Mouse (Mus musculus): ENCODE measurements around the gene Commd9. TPM values are rescaled to one million over a fixed set of nuclear protein-coding genes. Genes with fewer than 3 reads are reported as not detected.

Commd9 gene
- 53.0 and 59.3 TPM in 2 replicates for polyA plus RNA-seq (2015; fragmentation: Nextera tagmentation; extraction: Ambion mirVana)

GRCm38 (mm10) chr2:101885768-101886438 lies at the start of gene Commd9:
Commd9 (plus strand) TSS chr2:101886247.
- peak; percentile 95 for DNase-seq (ENCODE audit: low spot score)

GRCm38 (mm10) chr2:101842756-101843155 lies 43.3 kb upstream of the Commd9 start:
- DNase-seq (ENCODE audit: low spot score) = no peak

GRCm38 (mm10) chr2:101854792-101855191 lies 31.3 kb upstream of the Commd9 start:
- no peak for DNase-seq (ENCODE audit: low spot score)

- DNase-seq (ENCODE audit: low spot score) = no peak
Measured at GRCm38 (mm10) chr2:101856174-101856573, 29.9 kb upstream of the Commd9 start.

GRCm38 (mm10) chr2:101860920-101861485 lies 25.0 kb upstream of the Commd9 start:
- no peak for DNase-seq (ENCODE audit: low spot score)

GRCm38 (mm10) chr2:101862219-101863123 lies 23.6 kb upstream of the Commd9 start:
- no peak for DNase-seq (ENCODE audit: low spot score)

GRCm38 (mm10) chr2:101868683-101869082 lies 17.4 kb upstream of the Commd9 start:
- DNase-seq (ENCODE audit: low spot score) = no peak

- DNase-seq (ENCODE audit: low spot score) = peak; percentile 60
Measured at GRCm38 (mm10) chr2:101871179-101871578, 14.9 kb upstream of the Commd9 start.

GRCm38 (mm10) chr2:101881471-101882162 lies 4.4 kb upstream of the Commd9 start:
- no peak for DNase-seq (ENCODE audit: low spot score)

- no peak for DNase-seq (ENCODE audit: low spot score)
Measured at GRCm38 (mm10) chr2:101882998-101883397, 3.0 kb upstream of the Commd9 start, which contains the start of gene Prr5l. Prr5l (minus strand) TSS chr2:101883027.

- DNase-seq (ENCODE audit: low spot score) = no peak
Measured at GRCm38 (mm10) chr2:101884286-101884685, 1.8 kb upstream of the Commd9 start.

- DNase-seq (ENCODE audit: low spot score) = no peak
Measured at GRCm38 (mm10) chr2:101888886-101889285, 2.8 kb downstream of the Commd9 start.

- no peak for DNase-seq (ENCODE audit: low spot score)
Measured at GRCm38 (mm10) chr2:101891143-101891542, 5.1 kb downstream of the Commd9 start.

GRCm38 (mm10) chr2:101894126-101894525 lies 8.1 kb downstream of the Commd9 start:
- no peak for DNase-seq (ENCODE audit: low spot score)

- no peak for DNase-seq (ENCODE audit: low spot score)
Measured at GRCm38 (mm10) chr2:101896425-101897204, 10.6 kb downstream of the Commd9 start.

- no peak for DNase-seq (ENCODE audit: low spot score)
Measured at GRCm38 (mm10) chr2:101902196-101902595, 16.1 kb downstream of the Commd9 start.

GRCm38 (mm10) chr2:101905534-101906378 lies 19.7 kb downstream of the Commd9 start:
- DNase-seq (ENCODE audit: low spot score) = peak; percentile 87

GRCm38 (mm10) chr2:101906379-101906690 lies 20.3 kb downstream of the Commd9 start:
- DNase-seq (ENCODE audit: low spot score) = peak; percentile 13

- DNase-seq (ENCODE audit: low spot score) = no peak
Measured at GRCm38 (mm10) chr2:101907386-101908022, 21.5 kb downstream of the Commd9 start.

All from thymus, postnatal 0 days (tissue).